Mouse (Mus musculus): ENCODE data around the gene Wfdc15b. TPM values are rescaled to one million over a fixed set of nuclear protein-coding genes. Genes with fewer than 3 reads are reported as not detected.

The Wfdc15b gene
- total RNA-seq, 2 experiments from 2014 or later = not detected

GRCm38 (mm10) chr2:164182692-164183255 is 38.7 kb downstream of the Wfdc15b start, which contains the start of gene Wfdc5:
TSS of gene Wfdc5 (minus strand) at chr2:164182742.
- no peak for ATAC-seq (replicated peaks; ENCODE audit: low FRiP score, poor library complexity, severe bottlenecking)

DNA sequence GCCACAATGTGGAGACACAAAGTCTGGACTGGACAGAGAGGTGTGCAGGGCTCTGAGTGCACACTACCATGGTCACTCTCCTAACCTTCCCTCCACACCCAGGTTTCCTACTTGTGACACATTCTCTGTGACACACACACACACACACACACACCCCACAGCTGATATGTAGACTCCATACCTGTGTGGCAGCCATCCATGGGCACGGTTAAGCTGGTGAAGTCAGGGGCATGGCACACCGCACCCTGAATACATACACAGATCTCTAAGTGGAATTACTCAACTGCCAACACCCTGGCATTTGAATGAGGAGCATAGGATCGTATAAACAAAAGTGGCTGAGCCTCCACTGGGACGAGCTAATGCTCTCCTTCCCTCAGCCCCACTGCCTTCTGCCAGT is 40.7 kb downstream of the Wfdc15b start:
- ATAC-seq (replicated peaks; ENCODE audit: low FRiP score, poor library complexity, severe bottlenecking) = no peak

- no peak for ATAC-seq (replicated peaks; ENCODE audit: low FRiP score, poor library complexity, severe bottlenecking)
These were observed 41.3 kb downstream of the Wfdc15b start for GRCm38 (mm10) chr2:164180124-164180523.

DNA sequence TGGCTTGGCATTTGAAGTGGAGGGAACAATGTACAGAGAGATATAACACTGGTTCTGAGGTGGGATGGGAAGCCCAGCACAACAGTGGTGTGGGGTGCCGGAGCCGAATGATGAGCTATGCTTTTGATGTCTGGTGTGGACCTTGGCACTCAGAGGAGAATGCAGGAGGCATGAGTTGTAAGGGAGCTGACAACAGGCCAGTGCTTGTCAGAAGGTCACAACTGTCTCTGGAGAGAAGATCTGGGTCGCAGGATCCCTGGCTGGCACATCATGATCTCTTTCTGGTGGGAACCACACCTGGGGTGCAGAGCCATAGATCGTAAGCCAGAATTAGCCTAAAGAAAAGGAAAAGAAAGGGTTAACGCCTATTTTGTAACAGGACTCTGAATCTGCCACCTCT is 43.6 kb downstream of the Wfdc15b start:
- ATAC-seq (replicated peaks; ENCODE audit: low FRiP score, poor library complexity, severe bottlenecking) = no peak

DNA sequence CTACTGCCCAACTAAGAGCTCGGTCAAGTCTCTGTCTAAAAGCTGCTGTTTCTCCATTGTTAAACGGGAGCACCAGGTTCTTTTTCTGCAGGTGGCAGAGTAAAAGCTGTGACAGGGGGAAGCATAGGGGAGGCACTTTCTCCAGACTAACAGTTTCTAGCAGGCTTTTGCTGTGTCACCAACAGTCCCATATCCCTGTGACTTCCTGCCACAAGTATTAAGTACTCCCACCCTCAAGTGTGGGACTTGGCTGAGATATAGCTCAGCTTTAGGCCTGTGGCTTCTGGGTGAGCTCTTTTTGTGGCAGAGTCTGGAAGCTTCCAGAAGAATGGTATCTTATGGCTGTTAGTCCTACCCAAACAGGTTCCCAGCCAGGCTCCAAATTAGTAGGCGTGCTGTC is 45.6 kb downstream of the Wfdc15b start:
- ATAC-seq (replicated peaks; ENCODE audit: low FRiP score, poor library complexity, severe bottlenecking) = no peak

DNA sequence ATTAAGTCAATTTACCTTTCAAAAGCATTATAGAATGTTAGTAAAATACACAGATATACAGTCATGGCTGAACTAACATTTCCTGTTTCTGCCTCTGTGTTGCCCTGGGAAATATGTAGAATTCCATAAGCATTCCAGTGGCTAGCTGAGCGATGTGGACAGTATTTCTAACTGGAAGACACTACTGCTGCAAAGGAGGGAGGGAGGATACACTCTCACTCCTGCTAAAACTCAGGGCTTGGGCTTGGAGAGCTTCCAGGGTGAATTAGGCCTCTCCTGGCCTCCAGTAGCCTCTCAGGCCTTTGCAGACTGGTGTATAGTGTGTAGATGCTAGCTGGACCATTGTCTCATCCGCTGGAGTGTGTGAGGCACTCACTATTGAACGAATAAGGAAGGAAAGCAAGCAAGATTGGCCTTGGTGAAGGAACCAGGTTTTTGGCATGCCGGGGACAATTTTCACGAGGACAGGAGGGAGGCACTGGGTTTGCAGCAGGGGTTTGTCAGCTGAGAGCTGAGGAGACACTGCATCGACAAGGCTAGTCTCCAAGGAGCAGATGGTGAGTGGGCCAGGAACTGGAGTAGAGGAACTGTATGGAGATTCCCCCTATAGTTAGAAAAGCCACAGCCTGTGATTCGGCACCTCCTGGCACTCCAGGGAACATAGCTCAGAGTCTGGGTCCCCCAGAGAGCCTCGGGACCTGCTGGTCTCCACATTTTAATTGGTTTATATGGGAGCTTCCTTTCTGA is 46.6 kb downstream of the Wfdc15b start:
- ATAC-seq (replicated peaks; ENCODE audit: low FRiP score, poor library complexity, severe bottlenecking) = no peak

DNA sequence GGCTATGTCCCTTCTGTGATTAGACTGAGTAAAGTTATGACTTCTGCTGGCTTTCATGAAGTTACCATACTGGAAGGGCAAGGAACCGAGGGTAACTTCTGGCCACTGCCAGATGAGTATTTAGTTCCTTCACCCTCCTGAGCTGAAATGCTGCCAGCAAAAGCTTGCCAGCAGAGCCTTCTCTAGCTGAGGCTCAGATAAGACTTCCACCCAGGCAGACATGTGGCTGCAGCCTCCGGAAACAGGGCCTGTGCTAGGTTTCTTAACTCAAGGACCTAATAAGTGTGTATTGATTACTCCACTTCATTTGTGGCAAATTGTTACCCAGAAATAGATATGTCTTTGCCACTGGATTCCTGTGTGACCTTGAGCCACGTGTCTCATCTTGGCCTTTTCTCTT is 48.1 kb downstream of the Wfdc15b start:
- no peak for ATAC-seq (replicated peaks; ENCODE audit: low FRiP score, poor library complexity, severe bottlenecking)

DNA sequence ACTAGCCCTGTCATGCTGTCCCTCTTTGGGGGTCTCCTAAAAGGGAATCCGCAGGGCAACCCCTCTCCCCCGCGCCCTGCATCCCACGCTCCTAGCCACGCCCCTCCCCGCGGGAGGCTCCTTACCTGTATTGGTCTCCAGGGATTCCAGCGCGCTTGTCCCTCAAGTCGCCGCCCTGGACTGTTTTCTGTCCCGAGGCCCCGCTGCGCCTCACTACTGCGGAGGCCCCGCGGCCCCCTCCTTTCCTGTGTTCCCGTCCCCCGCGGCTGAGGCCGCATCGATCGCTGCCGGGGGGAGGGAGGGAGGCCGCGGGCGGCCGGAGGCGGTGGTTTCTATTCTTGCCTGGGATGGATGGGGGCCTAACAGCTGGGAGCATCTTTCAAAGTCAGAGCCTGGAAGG is 50.6 kb downstream of the Wfdc15b start, which contains the start of gene Kcns1:
Gene Kcns1 (minus strand): TSS at position 212 of the 400 bp plus-strand sequence.
- ATAC-seq (replicated peaks; ENCODE audit: low FRiP score, poor library complexity, severe bottlenecking) = no peak

DNA sequence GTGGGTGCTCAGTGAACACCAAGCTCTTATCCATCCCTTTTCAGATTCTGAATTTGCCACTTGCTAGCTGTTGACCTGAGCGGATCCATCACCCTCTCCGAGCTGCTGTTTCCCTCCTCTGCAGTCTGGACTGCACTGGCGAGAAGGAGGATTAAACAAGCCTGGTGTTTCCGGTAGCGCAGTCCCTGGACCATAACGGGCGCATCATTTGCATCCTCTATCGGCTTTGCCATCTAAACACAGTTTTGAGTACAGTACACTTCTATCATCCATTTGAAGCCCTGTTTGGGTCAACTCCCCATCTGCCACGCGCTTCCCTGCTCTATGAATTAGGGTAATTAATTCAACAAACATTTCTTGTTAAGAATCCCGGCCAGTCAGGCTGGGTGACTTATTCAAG is 51.1 kb downstream of the Wfdc15b start:
- ATAC-seq (replicated peaks; ENCODE audit: low FRiP score, poor library complexity, severe bottlenecking) = no peak

DNA sequence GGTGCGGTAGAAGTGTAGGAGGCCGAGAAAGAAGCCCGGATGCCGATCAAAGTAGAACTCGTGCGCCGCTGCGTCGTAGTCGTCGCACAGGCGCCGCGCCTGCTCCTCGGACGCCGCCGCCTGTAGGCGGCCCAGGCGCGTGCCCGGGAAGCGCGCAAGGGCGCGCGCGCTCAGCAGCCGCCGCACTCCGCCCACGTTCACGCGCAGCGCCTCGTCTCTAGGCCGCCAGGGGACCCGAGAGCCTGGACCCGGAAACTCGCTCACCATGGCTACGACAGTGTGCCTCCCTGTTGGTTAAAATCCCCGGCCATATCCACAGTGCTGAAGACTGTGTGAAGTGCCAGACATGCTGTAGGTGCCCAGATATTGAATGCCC is 52.9 kb downstream of the Wfdc15b start:
- no peak for ATAC-seq (replicated peaks; ENCODE audit: low FRiP score, poor library complexity, severe bottlenecking)

DNA sequence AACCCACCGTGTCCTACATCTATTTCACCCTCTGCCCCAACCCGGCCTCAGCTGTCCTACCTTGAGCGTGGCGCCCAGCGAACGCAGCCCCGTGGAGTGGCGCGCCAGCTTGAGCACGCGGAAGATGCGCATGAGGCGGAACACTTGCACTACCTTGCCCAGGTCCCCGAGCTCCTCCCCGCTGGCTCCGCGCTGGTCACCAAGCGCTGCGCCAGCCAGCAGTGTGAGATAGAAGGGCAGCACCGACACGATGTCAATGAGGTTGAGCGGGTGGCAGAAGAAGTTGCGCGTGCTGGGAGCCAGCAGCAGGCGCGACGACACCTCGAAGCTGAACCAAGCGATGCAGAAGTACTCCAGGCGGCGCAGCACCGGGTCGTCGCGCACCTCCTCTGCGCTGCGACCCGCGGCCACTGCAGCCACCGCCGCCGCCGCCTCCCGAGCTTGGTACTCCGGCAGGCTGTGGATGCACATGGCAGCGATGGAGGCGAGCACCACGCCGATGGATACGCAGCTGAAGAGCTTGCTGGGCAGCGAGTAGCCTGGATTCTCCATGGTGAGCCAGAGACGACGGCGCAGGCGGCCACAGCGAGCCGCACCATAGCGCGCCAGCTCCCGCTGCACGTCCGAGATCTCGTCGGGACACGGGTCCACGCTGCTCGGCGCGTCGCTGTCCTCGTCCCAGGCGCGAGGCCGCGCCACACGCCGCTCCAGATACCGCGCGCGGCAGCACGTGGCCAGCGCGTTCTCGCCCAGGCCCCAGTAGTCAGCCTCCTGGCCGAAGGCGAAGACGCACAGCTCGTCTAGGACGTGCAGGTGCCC is 53.5 kb downstream of the Wfdc15b start:
- ATAC-seq (replicated peaks; ENCODE audit: low FRiP score, poor library complexity, severe bottlenecking) = no peak

- no peak for ATAC-seq (replicated peaks; ENCODE audit: low FRiP score, poor library complexity, severe bottlenecking)
These were observed 56.5 kb downstream of the Wfdc15b start for GRCm38 (mm10) chr2:164164941-164165340.

Other genes with a start within 250 kb of the Wfdc15b start
- 59.1 and 59.9 TPM in 2 replicates for gene Ywhab, start 226.7 kb downstream of the Wfdc15b start, total RNA-seq (2015; ENCODE audit: low replicate concordance)
- gene Ywhab, start 226.7 kb downstream of the Wfdc15b start, total RNA-seq (2017; ENCODE audit: low replicate concordance) = 33.0 and 34.5 TPM in 2 replicates
- 3.6 TPM in 1 of 2 replicates, not detected in the other for gene Pabpc1l, start 196.2 kb downstream of the Wfdc15b start, total RNA-seq (2015; ENCODE audit: low replicate concordance)
- gene Pabpc1l, start 196.2 kb downstream of the Wfdc15b start, total RNA-seq (2017; ENCODE audit: low replicate concordance) = not detected in 2 replicates
- gene Stk4, start 151.3 kb downstream of the Wfdc15b start, total RNA-seq (2015; ENCODE audit: low replicate concordance) = 58.7 and 62.5 TPM in 2 replicates
- 40.8 and 74.2 TPM in 2 replicates for gene Stk4, start 151.3 kb downstream of the Wfdc15b start, total RNA-seq (2017; ENCODE audit: low replicate concordance)
- 17.3 and 21.8 TPM in 2 replicates for gene Tomm34, start 150.5 kb downstream of the Wfdc15b start, total RNA-seq (2015; ENCODE audit: low replicate concordance)
- gene Tomm34, start 150.5 kb downstream of the Wfdc15b start, total RNA-seq (2017; ENCODE audit: low replicate concordance) = 9.9 and 10.2 TPM in 2 replicates
- not detected in 2 replicates for gene Kcns1, start 50.5 kb downstream of the Wfdc15b start, total RNA-seq (2015; ENCODE audit: low replicate concordance)
- not detected in 2 replicates for gene Kcns1, start 50.5 kb downstream of the Wfdc15b start, total RNA-seq (2017; ENCODE audit: low replicate concordance)
- gene Wfdc5, start 38.9 kb downstream of the Wfdc15b start, total RNA-seq (2015; ENCODE audit: low replicate concordance) = not detected in 2 replicates
- not detected in 2 replicates for gene Wfdc5, start 38.9 kb downstream of the Wfdc15b start, total RNA-seq (2017; ENCODE audit: low replicate concordance)
- not detected in 2 replicates for gene Wfdc12, start 31.1 kb downstream of the Wfdc15b start, total RNA-seq (2015; ENCODE audit: low replicate concordance)
- gene Wfdc12, start 31.1 kb downstream of the Wfdc15b start, total RNA-seq (2017; ENCODE audit: low replicate concordance) = not detected in 2 replicates
- not detected in 2 replicates for gene Wfdc15a, start 21.5 kb downstream of the Wfdc15b start, total RNA-seq (2015; ENCODE audit: low replicate concordance)
- gene Wfdc15a, start 21.5 kb downstream of the Wfdc15b start, total RNA-seq (2017; ENCODE audit: low replicate concordance) = not detected in 2 replicates
- gene Svs2, start 16.8 kb upstream of the Wfdc15b start, total RNA-seq (2015; ENCODE audit: low replicate concordance) = not detected in 2 replicates
- gene Svs2, start 16.8 kb upstream of the Wfdc15b start, total RNA-seq (2017; ENCODE audit: low replicate concordance) = not detected in 2 replicates
- gene Svs3b, start 35.0 kb upstream of the Wfdc15b start, total RNA-seq (2015; ENCODE audit: low replicate concordance) = not detected in 2 replicates
- gene Svs3b, start 35.0 kb upstream of the Wfdc15b start, total RNA-seq (2017; ENCODE audit: low replicate concordance) = not detected in 2 replicates
- gene Svs4, start 56.8 kb upstream of the Wfdc15b start, total RNA-seq (2015; ENCODE audit: low replicate concordance) = not detected in 2 replicates
- gene Svs4, start 56.8 kb upstream of the Wfdc15b start, total RNA-seq (2017; ENCODE audit: low replicate concordance) = not detected in 2 replicates
- not detected in 2 replicates for gene Svs3a, start 67.6 kb upstream of the Wfdc15b start, total RNA-seq (2015; ENCODE audit: low replicate concordance)
- not detected in 2 replicates for gene Svs3a, start 67.6 kb upstream of the Wfdc15b start, total RNA-seq (2017; ENCODE audit: low replicate concordance)
- gene Svs6, start 95.1 kb upstream of the Wfdc15b start, total RNA-seq (2015; ENCODE audit: low replicate concordance) = not detected in 2 replicates
- not detected in 2 replicates for gene Svs6, start 95.1 kb upstream of the Wfdc15b start, total RNA-seq (2017; ENCODE audit: low replicate concordance)
- gene Svs5, start 111.1 kb upstream of the Wfdc15b start, total RNA-seq (2015; ENCODE audit: low replicate concordance) = not detected in 2 replicates
- gene Svs5, start 111.1 kb upstream of the Wfdc15b start, total RNA-seq (2017; ENCODE audit: low replicate concordance) = not detected in 2 replicates
- gene Slpi, start 167.4 kb upstream of the Wfdc15b start, total RNA-seq (2015; ENCODE audit: low replicate concordance) = 36.9 and 68.8 TPM in 2 replicates
- 6.3 and 11.0 TPM in 2 replicates for gene Slpi, start 167.4 kb upstream of the Wfdc15b start, total RNA-seq (2017; ENCODE audit: low replicate concordance)
- gene Rbpjl, start 181.5 kb upstream of the Wfdc15b start, total RNA-seq (2015; ENCODE audit: low replicate concordance) = not detected in 2 replicates
- not detected in 2 replicates for gene Rbpjl, start 181.5 kb upstream of the Wfdc15b start, total RNA-seq (2017; ENCODE audit: low replicate concordance)
- not detected in 2 replicates for gene Matn4, start 183.5 kb upstream of the Wfdc15b start, total RNA-seq (2015; ENCODE audit: low replicate concordance)
- not detected in 2 replicates for gene Matn4, start 183.5 kb upstream of the Wfdc15b start, total RNA-seq (2017; ENCODE audit: low replicate concordance)
- 2.5 and 7.2 TPM in 2 replicates for gene Sdc4, start 222.2 kb upstream of the Wfdc15b start, total RNA-seq (2015; ENCODE audit: low replicate concordance)
- gene Sdc4, start 222.2 kb upstream of the Wfdc15b start, total RNA-seq (2017; ENCODE audit: low replicate concordance) = 5.7 and 7.2 TPM in 2 replicates
- gene Sys1, start 235.3 kb upstream of the Wfdc15b start, total RNA-seq (2015; ENCODE audit: low replicate concordance) = 8.8 and 10.8 TPM in 2 replicates
- gene Sys1, start 235.3 kb upstream of the Wfdc15b start, total RNA-seq (2017; ENCODE audit: low replicate concordance) = 3.1 and 5.3 TPM in 2 replicates
- not detected in 2 replicates for gene Gm20458, start 239.3 kb upstream of the Wfdc15b start, total RNA-seq (2015; ENCODE audit: low replicate concordance)
- not detected in 2 replicates for gene Gm20458, start 239.3 kb upstream of the Wfdc15b start, total RNA-seq (2017; ENCODE audit: low replicate concordance)